Mouse (Mus musculus) layer of hippocampus, postnatal 36 days (tissue): ENCODE data around the gene Npas3. TPM values are rescaled to one million over a fixed set of nuclear protein-coding genes. Genes with fewer than 3 reads are reported as not detected.
"Not testable (repeated sequence)": the region's sequence is repeated elsewhere in the genome, so short reads cannot be mapped to it uniquely, and the experiment has no call there.

Source experiments
- DNase-seq, 2 experiments: peaks; one replicate each; pipeline ENCODE4 v3.0.0; 2022
- total RNA-seq, 2 experiments: library from RNA; stranded (reverse); gene quantifications; 2 replicates each; pipeline ENCODE4 v1.2.3; 2021

The Npas3 gene
- 10 to 100 TPM; 21.7 to 33.0 TPM for total RNA-seq

GRCm38 (mm10) chr12:53248101-53248727 is at the start of gene Npas3:
Gene Npas3, plus strand, starts transcription at chr12:53248677.
- peak; percentile 56 to 62 for DNase-seq

DNA sequence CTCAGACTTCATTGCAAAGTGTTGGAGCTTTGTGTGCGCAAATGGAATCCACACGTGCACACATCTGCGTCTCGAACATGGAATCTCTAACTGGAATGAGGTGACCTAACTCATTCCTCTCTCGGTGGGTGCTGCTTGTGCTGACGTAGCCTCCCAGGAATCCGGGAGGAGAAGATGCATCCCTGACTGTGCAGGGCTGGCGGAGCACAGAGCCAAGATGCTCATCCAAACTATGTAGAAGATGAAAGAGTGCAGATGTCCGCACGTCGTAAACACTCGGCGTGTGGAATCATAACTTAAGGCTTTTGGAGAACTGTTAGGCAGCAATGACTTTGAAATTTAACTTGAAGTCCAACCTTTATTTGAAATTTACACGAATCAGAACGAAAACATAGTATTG is 31.3 kb upstream of the Npas3 start:
- no peak for DNase-seq

DNA sequence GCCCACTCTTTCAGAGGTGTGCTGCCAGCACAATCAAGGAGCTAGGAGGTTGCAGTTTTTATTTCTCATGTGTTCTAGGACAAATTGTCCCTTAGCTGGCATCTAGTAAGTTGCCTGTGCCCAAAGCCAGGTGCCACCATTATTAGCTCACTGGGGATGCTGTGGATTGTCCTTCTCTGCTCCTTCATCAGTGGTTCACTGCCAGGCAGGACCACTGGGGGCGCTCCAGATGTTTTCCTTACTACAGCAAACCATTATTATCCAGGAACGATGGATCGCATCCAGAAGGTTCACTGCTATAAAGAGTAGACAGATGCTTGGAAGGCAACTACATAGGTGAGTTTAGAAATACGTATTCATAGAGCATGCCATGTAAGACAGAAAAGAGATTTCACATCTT is 25.7 kb upstream of the Npas3 start:
- no peak for DNase-seq

DNA sequence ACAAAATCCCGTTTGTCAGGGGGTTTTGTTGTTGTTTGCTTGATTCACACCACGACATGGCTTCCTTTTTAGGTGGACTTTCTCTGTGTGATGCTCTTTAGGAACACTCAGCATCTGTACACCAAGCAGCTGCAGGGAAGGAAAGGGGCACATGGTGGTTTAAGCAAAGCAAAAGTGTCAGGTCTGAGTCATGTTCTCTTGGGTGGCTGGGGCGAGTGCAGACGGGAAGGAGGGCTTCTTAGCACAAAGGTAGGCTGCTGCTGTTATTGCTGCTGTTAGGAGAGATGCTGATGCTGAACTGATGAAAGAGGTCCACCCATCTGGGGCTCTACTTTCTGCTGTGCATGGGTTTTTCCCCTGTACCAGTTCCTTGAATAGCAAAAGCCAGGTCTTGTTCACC is 21.1 kb upstream of the Npas3 start:
- DNase-seq, result no peak

DNA sequence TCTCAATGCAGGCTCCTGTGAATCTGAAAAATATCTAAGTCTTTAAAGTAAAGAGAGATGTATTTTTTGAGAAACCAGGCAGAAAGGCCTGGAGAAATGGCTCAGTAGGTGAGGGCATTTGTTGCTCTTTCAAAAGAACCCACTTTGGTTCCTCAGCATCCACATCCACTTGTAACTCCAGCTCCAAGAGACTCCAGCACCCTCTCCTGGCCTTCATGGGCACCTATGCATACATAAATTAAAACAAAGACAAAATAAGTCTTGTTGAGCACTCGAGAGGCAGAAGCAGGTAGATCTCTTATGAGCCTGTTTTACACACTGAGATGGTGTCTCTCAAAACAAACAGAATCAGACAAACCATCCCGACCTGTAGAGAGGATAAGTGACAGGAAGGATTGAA is 19.1 kb upstream of the Npas3 start:
- no peak for DNase-seq

- no peak for DNase-seq
Observed at GRCm38 (mm10) chr12:53246181-53246580, 2.3 kb upstream of the Npas3 start.

- peak; percentile 20 to 30 for DNase-seq
Observed at GRCm38 (mm10) chr12:53246581-53247490, 1.6 kb upstream of the Npas3 start.

GRCm38 (mm10) chr12:53247491-53248035 is 914 bp upstream of the Npas3 start:
- no peak for DNase-seq

- peak in 1 of 2 experiments; percentile 21 for DNase-seq
Observed at GRCm38 (mm10) chr12:53248796-53249195, 319 bp downstream of the Npas3 start.

- DNase-seq, result peak; percentile 7 to 16
Observed at GRCm38 (mm10) chr12:53251701-53252181, 3.3 kb downstream of the Npas3 start.

DNA sequence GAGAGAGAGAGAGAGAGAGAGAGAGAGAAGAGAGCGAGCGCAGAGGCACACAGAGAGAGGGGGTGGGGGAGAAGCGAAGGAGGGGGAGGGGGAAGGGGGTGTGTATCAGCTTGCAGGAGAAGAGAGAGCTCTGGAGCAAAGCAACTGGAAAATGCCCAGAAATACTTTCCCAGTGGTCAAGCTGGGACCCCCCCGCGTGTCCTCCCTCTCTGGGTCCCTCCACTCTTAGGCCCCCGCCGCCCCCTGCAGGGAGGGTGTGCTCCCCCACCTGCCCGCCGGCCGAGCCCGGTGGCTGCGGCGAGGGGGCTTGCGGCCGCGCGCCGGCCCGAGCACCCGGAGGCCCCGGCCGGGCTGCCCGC is 3.7 kb downstream of the Npas3 start:
- DNase-seq, result peak; percentile 10 to 23

DNA sequence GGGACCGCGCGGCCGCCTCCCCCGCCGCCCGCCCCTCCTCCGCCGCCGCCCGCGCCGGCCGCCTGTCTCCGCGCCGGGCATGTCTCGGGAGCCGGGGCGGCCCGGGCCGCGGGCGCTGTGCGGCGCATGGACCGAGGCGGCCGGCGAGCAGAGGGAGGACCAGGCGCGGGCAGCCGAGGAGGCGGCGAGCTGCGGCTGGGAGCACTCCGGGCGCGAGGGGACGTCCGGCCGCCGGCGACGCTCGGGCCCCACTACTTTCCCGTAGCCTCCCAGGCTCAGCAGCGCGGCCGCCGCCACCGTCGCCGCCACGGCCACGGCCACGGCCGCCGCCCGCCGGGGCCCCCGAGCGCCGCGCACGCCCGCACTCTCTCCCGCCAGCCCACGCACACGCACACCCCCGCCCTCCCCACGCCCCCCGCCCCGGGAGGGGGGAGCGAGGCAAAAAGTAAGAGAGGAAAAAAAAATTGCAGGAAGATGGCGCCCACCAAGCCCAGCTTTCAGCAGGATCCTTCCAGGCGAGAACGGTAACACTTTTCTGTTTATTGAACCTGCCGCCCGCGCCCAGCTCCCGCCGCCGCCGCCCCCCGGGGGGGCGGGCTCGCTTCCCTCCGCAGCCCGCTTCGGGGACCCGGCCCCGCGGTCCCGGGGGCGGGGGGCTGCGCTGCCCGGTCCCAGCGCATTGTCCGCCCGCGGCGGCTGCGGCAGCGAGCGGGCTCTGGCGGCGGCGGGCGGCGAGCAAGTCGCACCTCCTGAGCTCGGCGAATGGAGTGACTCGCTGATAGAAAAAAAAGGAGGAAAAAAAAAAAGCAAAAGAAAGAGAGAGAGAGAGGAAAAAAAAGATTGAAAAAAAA is 4.3 kb downstream of the Npas3 start:
- peak; percentile 33 to 39 for DNase-seq

DNA sequence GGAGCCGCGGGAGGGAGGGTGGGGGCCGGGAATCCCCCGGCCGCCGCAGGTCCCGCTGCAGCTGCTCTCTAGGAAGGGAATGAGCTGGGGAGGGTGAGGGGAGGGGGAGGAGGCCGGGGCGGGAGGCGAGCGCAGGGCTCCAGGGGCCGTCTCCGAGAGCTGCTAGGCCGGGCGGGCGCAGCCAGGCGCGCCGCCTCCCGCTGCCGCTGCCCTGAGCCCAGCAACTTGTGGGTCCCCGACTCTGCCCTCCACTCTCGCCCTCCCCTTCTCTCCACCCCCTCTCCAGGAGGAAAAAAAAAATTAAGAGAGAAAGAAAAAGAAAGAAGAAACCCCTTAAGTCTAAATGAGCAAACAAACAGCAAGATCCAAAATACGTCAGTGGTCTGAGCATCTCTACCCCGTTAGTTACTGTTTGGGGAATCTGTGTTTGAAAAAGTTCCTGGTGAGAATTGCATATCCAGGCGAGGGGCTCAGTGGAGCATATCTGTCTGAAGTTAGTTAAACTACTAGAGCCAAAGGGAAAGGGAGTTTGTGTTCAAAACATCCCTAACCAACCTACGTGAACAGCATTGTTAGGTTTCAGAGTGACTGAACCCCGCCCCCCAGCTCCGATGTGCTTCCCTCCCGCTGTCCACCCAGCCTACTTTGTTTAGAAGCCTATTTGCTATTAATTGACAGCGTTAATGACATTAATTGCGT is 5.1 kb downstream of the Npas3 start:
- DNase-seq, result peak; percentile 27 to 30

GRCm38 (mm10) chr12:53254160-53254480 is 5.6 kb downstream of the Npas3 start:
- no peak for DNase-seq

DNA sequence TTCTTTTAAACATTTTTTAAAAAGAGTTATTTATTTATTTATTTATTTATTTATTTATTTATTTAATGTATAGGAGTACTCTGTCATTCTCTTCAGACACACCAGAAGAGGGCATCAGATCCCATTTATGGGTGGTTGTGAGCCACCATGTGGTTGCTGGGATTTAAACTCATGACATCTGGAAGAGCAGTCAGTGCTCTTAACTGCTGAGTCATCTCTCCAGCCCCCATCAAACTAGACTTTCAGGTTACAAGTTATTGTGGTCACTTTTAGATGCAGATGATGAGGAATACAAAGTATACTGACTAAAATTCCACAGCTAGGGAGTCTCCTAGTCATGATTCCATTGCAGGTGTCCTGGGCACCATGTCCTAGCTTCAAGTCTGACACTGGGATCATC is 26.0 kb downstream of the Npas3 start:
- not testable (repeated sequence) for DNase-seq

GRCm38 (mm10) chr12:53277393-53277792 is 28.9 kb downstream of the Npas3 start:
- no peak for DNase-seq

GRCm38 (mm10) chr12:53290341-53290740 is 41.9 kb downstream of the Npas3 start:
- DNase-seq, result no peak

DNA sequence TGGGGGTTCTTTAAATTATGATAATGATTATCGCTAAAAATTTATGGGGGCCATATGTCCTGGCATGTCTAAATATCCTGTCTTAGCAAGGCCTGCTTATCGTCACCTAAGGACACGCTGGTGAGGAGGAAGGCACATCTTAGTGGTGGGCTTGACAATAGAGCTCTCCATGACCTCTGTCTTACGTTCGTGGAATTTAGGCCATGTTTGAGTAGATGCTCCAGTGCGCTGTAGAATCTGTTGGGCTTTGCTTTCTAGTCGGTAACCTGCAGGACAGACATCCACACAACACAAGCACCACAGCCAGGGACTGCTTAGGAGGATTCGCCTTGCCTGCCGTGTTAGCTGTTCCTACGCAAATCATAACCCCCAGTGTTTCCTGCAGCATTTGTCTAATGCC is 42.4 kb downstream of the Npas3 start:
- DNase-seq, result no peak

GRCm38 (mm10) chr12:53292010-53292409 is 43.5 kb downstream of the Npas3 start:
- no peak for DNase-seq

DNA sequence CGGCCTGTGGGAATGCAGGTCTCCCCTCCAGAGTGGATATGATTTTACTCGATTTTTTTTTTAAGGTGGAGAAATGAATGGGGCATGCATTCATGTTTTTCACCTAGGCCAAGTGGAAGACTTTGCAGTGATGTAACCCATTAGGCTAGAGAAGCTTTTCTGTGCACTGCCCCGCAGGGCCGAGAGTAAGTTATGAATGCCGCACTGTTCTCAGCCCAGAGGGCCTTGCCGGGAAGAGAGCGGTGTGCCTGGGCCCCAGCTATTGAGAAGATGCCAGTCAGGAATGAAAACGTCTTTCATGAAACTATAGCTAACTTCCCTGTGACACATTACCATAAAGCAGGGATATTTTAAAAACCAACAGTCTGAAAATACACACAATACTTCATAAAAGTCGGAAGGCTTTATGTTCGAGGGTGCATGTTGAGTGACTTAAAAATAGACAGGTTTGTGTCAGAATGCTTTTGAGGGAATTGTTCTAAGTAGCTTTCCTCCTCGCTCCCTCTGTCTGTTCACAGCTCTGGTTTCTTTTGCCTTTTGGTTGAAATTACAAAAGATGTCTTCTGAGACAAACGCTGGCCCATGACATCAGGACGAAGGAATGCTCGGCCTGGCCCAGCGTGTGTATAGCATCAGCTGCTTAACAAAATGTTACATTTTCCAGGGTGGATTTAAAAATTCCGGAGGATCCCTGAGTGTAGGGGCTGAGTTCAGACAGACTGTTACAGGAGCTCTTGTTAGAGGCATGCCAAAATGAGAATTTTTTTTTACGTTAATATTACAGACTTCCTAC is 44.2 kb downstream of the Npas3 start:
- peak in 1 of 2 experiments; percentile 23 for DNase-seq

GRCm38 (mm10) chr12:53294011-53294410 is 45.5 kb downstream of the Npas3 start:
- DNase-seq, result no peak
